Mouse (Mus musculus) stomach, postnatal 0 days (tissue): Measurements from ENCODE around the gene Cd28. TPM values are rescaled to one million over a fixed set of nuclear protein-coding genes. Genes with fewer than 3 reads are reported as not detected.
"Not testable (repeated sequence)": the region's sequence is repeated elsewhere in the genome, so short reads cannot be mapped to it uniquely, and the experiment has no call there.

Experiments
- ATAC-seq: fragments of 200-750 bp; cut with Nextera tagmentation; 2 replicates; pipeline ENCODE4 v1.8.0; 2017; ENCODE audit not compliant: low FRiP score, low TSS enrichment
- DNase-seq: peaks from one replicate; pipeline ENCODE4 v3.0.0-alpha.2; 2016; ENCODE audit warnings: low spot score
- H3K27ac ChIP-seq: fragments of 300-500 bp; sonication (generic); replicated peaks from 2 replicates; pipeline ENCODE4 v1.5.1; 2014; ENCODE audit warnings: mild to moderate bottlenecking, control low read depth
- H3K27me3 ChIP-seq: fragments of 300-500 bp; sonication (generic); 2 replicates; pipeline ENCODE4 v1.6.1; 2014; ENCODE audit warnings: low read length; ENCODE audit not compliant: control insufficient read depth, insufficient read depth
- H3K36me3 ChIP-seq: fragments of 300-500 bp; sonication (generic); 2 replicates; pipeline ENCODE4 v1.6.1; 2014; ENCODE audit warnings: low read length, mixed read lengths; ENCODE audit not compliant: control insufficient read depth, insufficient read depth
- H3K4me1 ChIP-seq: fragments of 300-500 bp; sonication (generic); replicated peaks from 2 replicates; pipeline ENCODE4 v1.6.1; 2014; ENCODE audit warnings: antibody characterized with exemption; ENCODE audit not compliant: control insufficient read depth, insufficient read depth
- H3K4me2 ChIP-seq: fragments of 300-500 bp; sonication (generic); replicated peaks from 2 replicates; pipeline ENCODE4 v1.6.1; 2014; ENCODE audit warnings: low read depth, mild to moderate bottlenecking, control low read depth, moderate library complexity
- H3K4me3 ChIP-seq: fragments of 300-500 bp; sonication (generic); 2 replicates; pipeline ENCODE4 v1.5.1; 2014; ENCODE audit warnings: low read depth, low read length, control low read depth
- H3K9ac ChIP-seq: fragments of 300-500 bp; sonication (generic); 2 replicates; pipeline ENCODE4 v1.6.1; 2014; ENCODE audit warnings: mild to moderate bottlenecking, low read length, control low read depth, mixed read lengths
- H3K9me3 ChIP-seq: fragments of 300-500 bp; sonication (generic); 2 replicates; pipeline ENCODE4 v1.6.1; 2016; ENCODE audit warnings: low read length; ENCODE audit not compliant: control insufficient read depth
- CTCF ChIP-seq: IDR thresholded peaks from 2 replicates; pipeline ENCODE4 v1.5.1; 2016; ENCODE audit warnings: antibody characterized with exemption, low read depth, mild to moderate bottlenecking, moderate library complexity
- EP300 ChIP-seq: optimal IDR thresholded peaks from 2 replicates; pipeline ENCODE3; 2016; ENCODE audit warnings: antibody characterized with exemption
- WGBS: fragments of 180-500 bp; shearing (Covaris S2); extraction: QIAGEN DNeasy Blood & Tissue Kit; methylation state at CpG from one replicate; pipeline ENCODE4 v1.1.7; 2014; 5-methylcytosine and 5-hydroxymethylcytosine counted together
- polyA plus RNA-seq: library from polyadenylated mRNA; unstranded; fragments of >200 nt; fragmentation: Nextera tagmentation; extraction: Ambion mirVana; gene quantifications from 2 replicates; pipeline ENCODE4 v1.2.1, GENCODE M21; 2015

The Cd28 gene
- polyA plus RNA-seq, 1 experiment from 2014 or later, result 0.06 TPM

- Histone ChIP-seq H3K27ac (no peak overlapping the region), H3K4me3 (no peak overlapping the region), H3K4me1 (no peaks in the 10 kb centered on the region), H3K9me3 (no peaks in the 10 kb centered on the region), H3K27me3 (no peaks in the 10 kb centered on the region), H3K36me3 (no peaks in the 10 kb centered on the region), H3K4me2 (no peak overlapping the region), H3K9ac (no peak overlapping the region)
- ATAC-seq, result no peak
- no peak for TF ChIP-seq CTCF
- no peak for TF ChIP-seq EP300
- 63% methylated on average over 1 of the region's 1 CpGs for WGBS
- no peak for DNase-seq
Observed at GRCm38 (mm10) chr1:60811998-60812397, 95.4 kb downstream of the Cd28 start.

GRCm38 (mm10) chr1:60813411-60813810, 96.8 kb downstream of the Cd28 start:
- Histone ChIP-seq H3K9me3 (no peaks in the 10 kb centered on the region), H3K27me3 (no peaks in the 10 kb centered on the region), H3K36me3 (no peaks in the 10 kb centered on the region), H3K4me2 (no peak overlapping the region), H3K9ac (no peak overlapping the region), H3K27ac (no peak overlapping the region), H3K4me1 (no peaks in the 10 kb centered on the region), H3K4me3 (no peak overlapping the region)
- no peak for DNase-seq
- ATAC-seq, result no peak
- 81% methylated on average over 2 of the region's 2 CpGs for WGBS
- TF ChIP-seq EP300 (no peak), CTCF (no peak)

- 0 out of 2 replicates have a peak, but pooled peaks have one; percentile 56 for ATAC-seq
- no peaks in the 10 kb centered on the region for H3K9me3 ChIP-seq
- H3K4me3 ChIP-seq, result no peak overlapping the region
- no peak for DNase-seq
- H3K27ac ChIP-seq, result no peak overlapping the region
- 77% methylated on average over 6 of the region's 6 CpGs for WGBS
- no peak for TF ChIP-seq CTCF
- no peak for TF ChIP-seq EP300
- H3K4me1 ChIP-seq, result no peaks in the 10 kb centered on the region
- no peak overlapping the region for H3K4me2 ChIP-seq
- H3K9ac ChIP-seq, result no peak overlapping the region
- no peaks in the 10 kb centered on the region; the same call in 1 of the 2 replicates for H3K27me3 ChIP-seq
- H3K36me3 ChIP-seq, result no peaks in the 10 kb centered on the region
Observed at GRCm38 (mm10) chr1:60815912-60816311, 99.3 kb downstream of the Cd28 start.

- WGBS, result 77% methylated on average over 4 of the region's 4 CpGs
- not testable (repeated sequence) for H3K4me1 ChIP-seq, H3K27me3 ChIP-seq
Observed at GRCm38 (mm10) chr1:60818491-60818890, 101.9 kb downstream of the Cd28 start.

GRCm38 (mm10) chr1:60819993-60820392, 103.4 kb downstream of the Cd28 start:
- no peak for ATAC-seq
- DNase-seq, result no peak
- Histone ChIP-seq H3K36me3 (no peaks in the 10 kb centered on the region), H3K4me3 (no peak overlapping the region), H3K27me3 (no peaks in the 10 kb centered on the region; the same call in 1 of the 2 replicates), H3K9me3 (no peaks in the 10 kb centered on the region), H3K4me2 (no peak overlapping the region), H3K4me1 (no peaks in the 10 kb centered on the region), H3K27ac (no peak overlapping the region), H3K9ac (no peak overlapping the region)
- TF ChIP-seq EP300 (no peak), CTCF (no peak)
- 88% methylated on average over 2 of the region's 2 CpGs for WGBS

More at GRCm38 (mm10) chr1:60818491-60818890, 101.9 kb downstream of the Cd28 start:
- H3K9ac ChIP-seq, H3K36me3 ChIP-seq, H3K27ac ChIP-seq, H3K4me2 ChIP-seq, H3K4me3 ChIP-seq, H3K9me3 ChIP-seq, DNase-seq, ATAC-seq: not testable (repeated sequence)

- no peaks in the 10 kb centered on the region; the same call in 1 of the 2 replicates for H3K27me3 ChIP-seq
- ATAC-seq (no peak), DNase-seq (no peak)
- no peak overlapping the region for H3K9ac ChIP-seq
- no peak overlapping the region for H3K4me2 ChIP-seq
- H3K4me3 ChIP-seq, result no peak overlapping the region
- TF ChIP-seq EP300 (no peak), CTCF (no peak)
- no peaks in the 10 kb centered on the region for H3K4me1 ChIP-seq
- H3K36me3 ChIP-seq, result no peaks in the 10 kb centered on the region
- WGBS, result 80% methylated on average over 2 of the region's 2 CpGs
- H3K27ac ChIP-seq, result no peak overlapping the region
- H3K9me3 ChIP-seq, result no peaks in the 10 kb centered on the region
Observed at GRCm38 (mm10) chr1:60820981-60821380, 104.4 kb downstream of the Cd28 start.
